Mouse (Mus musculus): ENCODE results near the gene Bsn. TPM values are rescaled to one million over a fixed set of nuclear protein-coding genes. Genes with fewer than 3 reads are reported as not detected.

Gene Bsn
- polyA plus RNA-seq, 1 experiment from 2014 or later = 1.7 TPM

- Histone ChIP-seq H3K4me3 (no peak overlapping the region), H3K9me3 (no peaks in the 10 kb centered on the region), H3K36me3 (replicated peaks) (peaks cover 81% of the 10 kb centered on the region), H3K27ac (replicated peaks) (no peak overlapping the region), H3K27me3 (replicated peaks; ENCODE audit: low read depth, poor library complexity, severe bottlenecking) (no peaks in the 10 kb centered on the region), H3K4me1 (no peaks in the 10 kb centered on the region)
- 53% methylated on average over 5 of the region's 5 CpGs for WGBS
- peak; percentile 52 for DNase-seq (ENCODE audit: low spot score)
Measured at GRCm38 (mm10) chr9:108065491-108066011, 124.6 kb downstream of the Bsn start.

DNA sequence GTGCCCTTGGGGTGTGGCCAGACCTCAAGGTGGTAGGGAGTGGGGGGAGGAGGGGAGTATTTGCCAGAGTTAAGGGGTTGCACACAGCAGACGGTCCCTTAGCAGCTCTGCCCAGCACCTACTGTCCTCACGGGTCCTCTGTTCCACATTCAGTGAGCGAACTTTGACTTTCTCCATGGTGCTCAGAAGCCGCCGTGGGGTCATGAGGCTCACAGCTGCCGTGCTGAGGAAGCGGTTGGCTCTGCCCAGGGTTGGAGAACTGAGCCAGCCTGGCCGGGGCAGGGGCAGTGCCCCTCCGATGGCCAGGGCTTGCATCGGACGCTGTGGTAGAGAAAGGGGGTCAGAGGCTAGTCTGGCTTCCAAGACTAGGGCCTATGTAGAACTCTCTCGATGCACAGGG, 126.8 kb downstream of the Bsn start:
- Histone ChIP-seq H3K9me3 (no peaks in the 10 kb centered on the region), H3K27me3 (replicated peaks; ENCODE audit: low read depth, poor library complexity, severe bottlenecking) (no peaks in the 10 kb centered on the region), H3K4me3 (no peak overlapping the region), H3K4me1 (no peaks in the 10 kb centered on the region), H3K27ac (replicated peaks) (no peak overlapping the region), H3K36me3 (replicated peaks) (peaks cover 80% of the 10 kb centered on the region)
- DNase-seq (ENCODE audit: low spot score) = no peak
- WGBS = 89% methylated on average over 12 of the region's 12 CpGs

- Histone ChIP-seq H3K4me1 (no peaks in the 10 kb centered on the region), H3K27ac (replicated peaks) (no peak overlapping the region), H3K27me3 (replicated peaks; ENCODE audit: low read depth, poor library complexity, severe bottlenecking) (no peaks in the 10 kb centered on the region), H3K36me3 (replicated peaks) (peaks cover 88% of the 10 kb centered on the region), H3K9me3 (no peaks in the 10 kb centered on the region), H3K4me3 (no peak overlapping the region)
- WGBS = 91% methylated on average over 3 of the region's 3 CpGs
- no peak for DNase-seq (ENCODE audit: low spot score)
Measured at GRCm38 (mm10) chr9:108062142-108062541, 128.0 kb downstream of the Bsn start.

DNA sequence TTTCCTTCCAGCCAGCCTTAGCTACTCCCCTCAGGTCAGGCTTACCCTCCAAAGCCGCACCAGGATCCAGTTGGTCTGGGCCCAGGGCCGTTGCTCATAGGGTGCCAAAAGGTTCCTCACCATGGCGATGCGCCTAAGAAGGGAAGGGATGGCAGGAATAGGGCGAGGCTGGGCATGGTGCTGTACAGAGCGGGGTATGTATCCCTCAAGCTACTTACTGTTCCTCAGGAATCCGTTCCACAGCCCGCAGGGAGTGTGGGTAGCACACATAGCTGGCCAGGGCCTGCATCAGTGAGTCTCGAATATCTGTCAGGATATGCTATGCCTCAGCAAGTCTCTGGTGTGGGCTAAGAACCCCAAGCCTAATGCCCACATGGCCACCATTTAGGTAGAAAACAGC, 131.9 kb downstream of the Bsn start:
- Histone ChIP-seq H3K27me3 (replicated peaks; ENCODE audit: low read depth, poor library complexity, severe bottlenecking) (no peaks in the 10 kb centered on the region), H3K27ac (replicated peaks) (no peak overlapping the region), H3K4me1 (peaks cover 12% of the 10 kb centered on the region), H3K36me3 (replicated peaks) (peaks cover 94% of the 10 kb centered on the region), H3K4me3 (no peak overlapping the region), H3K9me3 (no peaks in the 10 kb centered on the region)
- DNase-seq (ENCODE audit: low spot score) = no peak
- WGBS = 92% methylated on average over 9 of the region's 9 CpGs

GRCm38 (mm10) chr9:108057262-108057562, 133.0 kb downstream of the Bsn start:
- 89% methylated on average over 5 of the region's 5 CpGs for WGBS
- Histone ChIP-seq H3K4me1 (peaks cover 22% of the 10 kb centered on the region), H3K27ac (replicated peaks) (no peak overlapping the region), H3K27me3 (replicated peaks; ENCODE audit: low read depth, poor library complexity, severe bottlenecking) (no peaks in the 10 kb centered on the region), H3K9me3 (no peaks in the 10 kb centered on the region), H3K4me3 (no peak overlapping the region), H3K36me3 (replicated peaks) (peaks cover 88% of the 10 kb centered on the region)
- no peak for DNase-seq (ENCODE audit: low spot score)

- peaks cover 25% of the 10 kb centered on the region for H3K4me1 ChIP-seq
- H3K27me3 ChIP-seq (replicated peaks; ENCODE audit: low read depth, poor library complexity, severe bottlenecking) = no peaks in the 10 kb centered on the region
- peaks cover 88% of the 10 kb centered on the region for H3K36me3 ChIP-seq (replicated peaks)
- no peaks in the 10 kb centered on the region for H3K9me3 ChIP-seq
- no peak overlapping the region for H3K27ac ChIP-seq (replicated peaks)
- DNase-seq (ENCODE audit: low spot score) = no peak
- H3K4me3 ChIP-seq = no peak overlapping the region
- WGBS = 82% methylated on average over 28 of the region's 28 CpGs
Measured at GRCm38 (mm10) chr9:108056361-108057261, 133.6 kb downstream of the Bsn start.

DNA sequence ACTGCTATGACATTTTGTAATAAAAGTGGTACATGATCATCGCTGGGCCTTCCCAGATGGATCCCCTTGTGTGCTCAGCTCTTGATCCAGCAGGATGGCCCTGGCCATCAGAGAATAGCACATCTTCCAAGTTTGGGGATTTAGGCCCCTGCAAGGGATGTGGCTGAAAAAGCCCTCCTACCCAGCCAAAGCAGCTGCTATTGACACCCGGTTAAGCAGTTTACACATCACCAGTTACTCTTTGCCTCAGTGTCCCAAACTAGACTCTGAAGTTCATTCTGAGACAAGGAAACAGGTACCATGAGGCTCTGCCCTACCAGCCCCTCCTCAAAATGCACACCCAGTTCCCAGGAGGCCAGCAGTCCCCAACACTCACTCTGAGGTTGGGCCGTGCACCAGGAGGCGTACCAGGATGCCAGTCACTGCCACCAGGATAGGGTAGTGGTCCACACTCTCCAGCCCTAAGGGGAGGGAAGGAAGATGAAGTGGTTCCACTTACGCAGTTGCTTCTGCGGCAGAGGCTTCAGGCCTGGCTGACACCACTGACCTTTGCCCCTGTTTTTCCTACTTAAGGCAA, 134.4 kb downstream of the Bsn start:
- Histone ChIP-seq H3K4me1 (peaks cover 25% of the 10 kb centered on the region), H3K27me3 (replicated peaks; ENCODE audit: low read depth, poor library complexity, severe bottlenecking) (no peaks in the 10 kb centered on the region), H3K36me3 (replicated peaks) (peaks cover 91% of the 10 kb centered on the region), H3K4me3 (peak overlapping the region; percentile 8; the same call in 1 of the 2 replicates), H3K27ac (replicated peaks) (no peak overlapping the region), H3K9me3 (no peaks in the 10 kb centered on the region)
- WGBS = 80% methylated on average over 6 of the region's 6 CpGs
- DNase-seq (ENCODE audit: low spot score) = peak; percentile 7

- Histone ChIP-seq H3K9me3 (no peaks in the 10 kb centered on the region), H3K27me3 (replicated peaks; ENCODE audit: low read depth, poor library complexity, severe bottlenecking) (no peaks in the 10 kb centered on the region), H3K4me1 (peaks cover 26% of the 10 kb centered on the region), H3K4me3 (no peak overlapping the region), H3K27ac (replicated peaks) (no peak overlapping the region), H3K36me3 (replicated peaks) (peaks cover 92% of the 10 kb centered on the region)
- DNase-seq (ENCODE audit: low spot score) = no peak
- WGBS = 72% methylated on average over 1 of the region's 1 CpGs
Measured at GRCm38 (mm10) chr9:108055061-108055460, 135.1 kb downstream of the Bsn start.

DNA sequence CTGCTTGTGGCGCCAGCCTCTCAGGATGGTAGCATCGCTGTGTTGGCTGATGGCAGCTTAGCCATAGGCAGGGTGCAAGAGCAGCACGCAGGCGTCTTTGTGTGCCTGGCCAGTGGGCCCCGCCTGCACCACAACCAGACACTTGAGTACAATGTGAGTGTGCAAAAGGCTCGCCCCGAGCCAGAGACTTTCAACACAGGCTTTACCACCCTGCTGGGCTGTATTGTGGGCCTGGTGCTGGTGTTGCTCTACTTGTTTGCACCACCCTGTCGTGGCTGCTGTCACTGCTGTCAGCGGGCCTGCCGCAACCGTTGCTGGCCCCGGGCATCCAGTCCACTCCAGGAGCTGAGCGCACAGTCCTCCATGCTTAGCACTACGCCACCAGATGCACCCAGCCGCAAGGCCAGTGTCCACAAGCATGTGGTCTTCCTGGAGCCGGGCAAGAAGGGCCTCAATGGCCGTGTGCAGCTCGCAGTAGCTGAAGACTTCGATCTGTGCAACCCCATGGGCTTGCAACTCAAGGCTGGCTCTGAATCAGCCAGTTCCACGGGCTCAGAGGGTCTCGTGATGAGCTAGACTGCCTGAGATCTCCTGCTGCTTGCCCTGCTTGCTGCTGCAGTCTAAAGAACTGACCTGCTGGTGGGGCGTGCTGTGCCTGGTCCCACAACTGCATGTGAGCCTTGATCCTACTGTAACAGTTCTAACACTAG, 135.7 kb downstream of the Bsn start:
- H3K36me3 ChIP-seq (replicated peaks) = peaks cover 86% of the 10 kb centered on the region
- H3K4me3 ChIP-seq = no peak overlapping the region
- H3K4me1 ChIP-seq = peaks cover 32% of the 10 kb centered on the region
- no peaks in the 10 kb centered on the region for H3K9me3 ChIP-seq
- no peak for DNase-seq (ENCODE audit: low spot score)
- 91% methylated on average over 22 of the region's 22 CpGs for WGBS
- H3K27ac ChIP-seq (replicated peaks) = no peak overlapping the region
- H3K27me3 ChIP-seq (replicated peaks; ENCODE audit: low read depth, poor library complexity, severe bottlenecking) = no peaks in the 10 kb centered on the region

DNA sequence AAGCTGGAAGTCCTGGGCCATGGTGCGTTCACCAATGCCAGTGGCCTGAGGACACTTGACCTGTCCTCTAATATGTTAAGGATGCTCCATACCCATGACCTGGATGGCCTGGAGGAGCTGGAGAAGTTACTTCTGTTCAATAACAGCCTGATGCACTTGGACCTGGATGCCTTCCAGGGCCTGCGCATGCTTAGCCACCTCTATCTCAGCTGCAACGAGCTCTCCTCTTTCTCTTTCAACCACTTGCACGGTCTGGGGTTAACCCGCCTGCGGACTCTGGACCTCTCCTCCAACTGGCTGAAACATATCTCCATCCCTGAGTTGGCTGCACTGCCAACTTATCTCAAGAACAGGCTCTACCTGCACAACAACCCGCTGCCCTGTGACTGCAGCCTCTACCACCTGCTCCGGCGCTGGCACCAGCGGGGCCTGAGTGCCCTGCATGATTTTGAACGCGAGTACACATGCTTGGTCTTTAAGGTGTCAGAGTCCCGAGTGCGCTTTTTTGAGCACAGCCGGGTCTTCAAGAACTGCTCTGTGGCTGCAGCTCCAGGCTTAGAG, 136.4 kb downstream of the Bsn start:
- H3K36me3 ChIP-seq (replicated peaks) = peaks cover 78% of the 10 kb centered on the region
- H3K4me3 ChIP-seq = peak overlapping the region; percentile 32; the same call in 1 of the 2 replicates
- DNase-seq (ENCODE audit: low spot score) = no peak
- no peaks in the 10 kb centered on the region for H3K9me3 ChIP-seq
- peaks cover 34% of the 10 kb centered on the region for H3K4me1 ChIP-seq
- WGBS = 93% methylated on average over 15 of the region's 15 CpGs
- no peak overlapping the region for H3K27ac ChIP-seq (replicated peaks)
- no peaks in the 10 kb centered on the region for H3K27me3 ChIP-seq (replicated peaks; ENCODE audit: low read depth, poor library complexity, severe bottlenecking)

DNA sequence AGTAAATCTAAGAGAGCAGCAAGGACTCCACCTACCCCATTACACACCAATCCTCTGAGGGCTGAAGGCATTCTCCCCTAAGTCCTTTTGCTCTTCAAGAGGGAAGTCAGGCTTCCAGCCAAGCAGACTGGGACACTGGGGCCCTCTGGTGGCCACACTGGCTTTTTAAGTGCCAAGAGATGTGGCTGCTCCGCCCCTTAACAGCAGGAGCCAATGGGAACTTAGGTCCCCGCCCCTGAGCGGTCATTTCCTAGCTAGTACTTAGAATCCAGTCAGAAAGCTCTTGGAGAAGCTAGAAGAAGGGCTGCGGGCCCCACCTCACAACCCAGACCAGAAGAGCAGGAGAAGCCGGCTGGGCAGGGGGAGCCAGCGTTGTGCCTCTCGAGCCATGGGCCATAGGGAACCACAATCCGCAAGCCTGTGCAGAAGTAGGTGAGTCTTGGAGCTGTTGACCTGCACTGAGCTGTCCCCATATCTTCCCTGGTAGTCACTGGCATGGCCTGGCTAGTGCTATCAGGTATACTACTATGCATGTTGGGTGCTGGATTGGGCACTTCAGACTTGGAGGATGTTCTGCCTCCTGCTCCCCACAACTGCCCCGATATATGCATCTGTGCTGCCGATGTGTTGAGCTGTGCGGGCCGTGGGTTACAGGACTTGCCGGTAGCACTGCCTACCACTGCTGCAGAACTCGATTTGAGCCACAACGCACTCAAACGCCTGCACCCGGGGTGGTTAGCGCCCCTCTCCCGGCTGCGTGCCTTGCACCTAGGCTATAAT, 137.1 kb downstream of the Bsn start, which contains the start of gene Amigo3:
Gene Amigo3, plus strand, starts transcription at position 275 of the 780 bp plus-strand sequence.
- Histone ChIP-seq H3K27me3 (replicated peaks; ENCODE audit: low read depth, poor library complexity, severe bottlenecking) (no peaks in the 10 kb centered on the region), H3K4me1 (peaks cover 41% of the 10 kb centered on the region), H3K36me3 (replicated peaks) (peaks cover 72% of the 10 kb centered on the region), H3K9me3 (no peaks in the 10 kb centered on the region), H3K27ac (replicated peaks) (peak within 1 kb of the TSS; percentile 20), H3K4me3 (peak within 1 kb of the TSS; percentile 32; the same call in 1 of the 2 replicates)
- WGBS = 55% methylated on average over 20 of the region's 20 CpGs
- DNase-seq (ENCODE audit: low spot score) = peak; percentile 94
